Mouse (Mus musculus) stomach, embryonic 16.5 days (tissue): Measurements from ENCODE around the gene Med22. TPM values are rescaled to one million over a fixed set of nuclear protein-coding genes. Genes with fewer than 3 reads are reported as not detected.
A peak's percentile ranks its signal among the peaks of the same experiment; 100 is the strongest.

Experiments used
- ATAC-seq: fragments of 200-750 bp; cut with Nextera tagmentation; 2 replicates; pipeline ENCODE4 v1.8.0; 2017; ENCODE audit warnings: moderate number of reproducible peaks, moderate TSS enrichment; ENCODE audit not compliant: insufficient read depth, low FRiP score
- H3K27ac ChIP-seq: fragments of 300-500 bp; sonication (generic); 2 replicates; pipeline ENCODE4 v1.5.1; 2014; ENCODE audit warnings: low read length
- H3K27me3 ChIP-seq: fragments of 300-500 bp; sonication (generic); 2 replicates; pipeline ENCODE4 v1.6.1; 2014; ENCODE audit warnings: low read length, control low read depth, mixed read lengths; ENCODE audit not compliant: control insufficient read depth, insufficient read depth
- H3K36me3 ChIP-seq: fragments of 300-500 bp; sonication (generic); 2 replicates; pipeline ENCODE4 v1.6.1; 2014; ENCODE audit warnings: low read length; ENCODE audit not compliant: control insufficient read depth, insufficient read depth
- H3K4me1 ChIP-seq: fragments of 300-500 bp; sonication (generic); 2 replicates; pipeline ENCODE4 v1.6.1; 2014; ENCODE audit warnings: low read length, control low read depth, mixed read lengths; ENCODE audit not compliant: control insufficient read depth, insufficient read depth
- H3K4me2 ChIP-seq: fragments of 300-500 bp; sonication (generic); 2 replicates; pipeline ENCODE4 v1.6.1; 2014; ENCODE audit warnings: low read depth, low read length, mixed read lengths
- H3K4me3 ChIP-seq: fragments of 300-500 bp; sonication (generic); replicated peaks from 2 replicates; pipeline ENCODE4 v1.5.1; 2014; ENCODE audit warnings: mild to moderate bottlenecking, low read length
- H3K9ac ChIP-seq: fragments of 300-500 bp; sonication (generic); 2 replicates; pipeline ENCODE4 v1.6.1; 2014; ENCODE audit warnings: low read length
- H3K9me3 ChIP-seq: fragments of 300-500 bp; sonication (generic); replicated peaks from 2 replicates; pipeline ENCODE4 v1.6.1; 2016; ENCODE audit warnings: low read length, control low read depth; ENCODE audit not compliant: control insufficient read depth
- WGBS: fragments of 180-500 bp; shearing (Covaris S2); extraction: QIAGEN DNeasy Blood & Tissue Kit; methylation state at CpG from one replicate; pipeline ENCODE4 v1.1.7; 2014; 5-methylcytosine and 5-hydroxymethylcytosine counted together
- polyA plus RNA-seq: library from polyadenylated mRNA; unstranded; fragments of >200 nt; fragmentation: Nextera tagmentation; extraction: Ambion mirVana; gene quantifications from 2 replicates; pipeline ENCODE4 v1.2.1, GENCODE M21; 2015

The Med22 gene
- 43.0 and 46.6 TPM in 2 replicates for polyA plus RNA-seq

DNA sequence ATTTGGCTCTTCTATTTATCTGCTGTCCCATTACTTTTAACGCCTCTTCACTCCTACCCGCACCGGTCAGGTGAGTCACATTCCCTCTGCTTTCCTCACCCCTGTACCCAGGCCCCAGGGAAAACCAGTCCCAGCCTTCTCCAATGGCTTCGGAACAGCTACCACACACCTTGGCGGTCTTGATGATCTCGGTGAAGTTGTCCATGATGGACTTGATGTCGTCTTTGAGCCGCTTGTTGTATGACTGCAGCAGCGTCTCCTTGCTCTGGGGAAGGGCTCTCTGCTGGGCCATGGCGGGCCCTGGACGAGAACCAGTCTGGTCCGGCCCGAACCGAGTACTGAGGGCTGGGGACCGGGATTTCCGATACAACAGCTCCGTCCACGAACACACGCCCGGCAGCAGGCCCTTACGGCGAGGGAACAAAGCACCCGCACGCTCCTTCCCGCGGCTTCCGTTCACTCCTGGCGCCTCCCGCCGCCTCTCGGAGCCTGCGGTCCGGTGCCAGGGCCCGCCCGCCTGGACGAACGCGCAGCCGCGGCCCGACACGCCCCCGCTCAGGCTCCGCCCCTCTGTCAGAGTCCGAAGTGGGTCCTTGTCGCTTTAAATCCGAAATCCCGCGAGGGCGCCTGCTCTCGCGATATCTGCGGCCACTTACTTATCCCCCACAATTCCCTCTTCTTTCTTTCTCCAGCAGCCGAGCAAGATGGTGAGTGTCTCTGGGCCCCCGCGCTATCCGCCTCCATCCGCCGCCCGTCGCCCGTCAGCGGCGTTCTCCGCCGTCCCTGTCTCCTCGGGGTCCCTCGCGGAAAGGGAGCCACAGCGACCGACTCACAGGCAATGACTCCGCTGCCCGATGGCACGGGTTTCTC lies at the start of gene Med22, which contains the start of gene Rpl7a:
Gene Med22 (minus strand): TSS at position 554 of the 870 bp plus-strand sequence.
Gene Rpl7a (plus strand): TSS at position 641 of the 870 bp plus-strand sequence.
- peak; percentile 95 for ATAC-seq
- Histone ChIP-seq H3K4me1 (peaks cover 27% of the 10 kb centered on the region), H3K36me3 (peaks cover 30% of the 10 kb centered on the region), H3K9me3 (no peaks in the 10 kb centered on the region), H3K27ac (peak within 1 kb of the TSS; percentile 91), H3K4me2 (peak within 1 kb of the TSS; percentile 100), H3K27me3 (no peaks in the 10 kb centered on the region), H3K4me3 (peak within 1 kb of the TSS; percentile 87), H3K9ac (peak within 1 kb of the TSS; percentile 80)
- WGBS: under 1% methylated on average over 74 of the region's 74 CpGs

GRCm38 (mm10) chr2:26957488-26957859 lies 47.0 kb upstream of the Med22 start:
- Histone ChIP-seq H3K9ac (no peak overlapping the region), H3K27me3 (no peaks in the 10 kb centered on the region), H3K27ac (no peak overlapping the region), H3K4me3 (no peak overlapping the region), H3K36me3 (peaks cover 22% of the 10 kb centered on the region), H3K4me2 (no peak overlapping the region), H3K9me3 (no peaks in the 10 kb centered on the region), H3K4me1 (no peaks in the 10 kb centered on the region; the same call in 1 of the 2 replicates)
- no peak; the same call in 1 of the 2 replicates for ATAC-seq
- WGBS: 71% methylated on average over 2 of the region's 2 CpGs

- Histone ChIP-seq H3K36me3 (peaks cover 22% of the 10 kb centered on the region), H3K27me3 (no peaks in the 10 kb centered on the region), H3K9ac (no peak overlapping the region), H3K4me1 (no peaks in the 10 kb centered on the region; the same call in 1 of the 2 replicates), H3K4me2 (no peak overlapping the region), H3K9me3 (no peaks in the 10 kb centered on the region), H3K4me3 (no peak overlapping the region), H3K27ac (no peak overlapping the region)
- ATAC-seq: peak; percentile 52; the same call in 1 of the 2 replicates
- 86% methylated on average over 12 of the region's 12 CpGs for WGBS
Measured at GRCm38 (mm10) chr2:26956811-26957487, 46.5 kb upstream of the Med22 start.

GRCm38 (mm10) chr2:26954735-26955395 lies 44.4 kb upstream of the Med22 start:
- Histone ChIP-seq H3K4me1 (no peaks in the 10 kb centered on the region), H3K9ac (no peak overlapping the region), H3K4me3 (no peak overlapping the region), H3K4me2 (no peak overlapping the region), H3K36me3 (peaks cover 16% of the 10 kb centered on the region), H3K9me3 (no peaks in the 10 kb centered on the region), H3K27ac (no peak overlapping the region), H3K27me3 (no peaks in the 10 kb centered on the region)
- no peak for ATAC-seq
- WGBS: 92% methylated on average over 2 of the region's 2 CpGs

GRCm38 (mm10) chr2:26952866-26953265 lies 42.4 kb upstream of the Med22 start:
- H3K36me3 ChIP-seq: peaks cover 11% of the 10 kb centered on the region
- no peak for ATAC-seq

DNA sequence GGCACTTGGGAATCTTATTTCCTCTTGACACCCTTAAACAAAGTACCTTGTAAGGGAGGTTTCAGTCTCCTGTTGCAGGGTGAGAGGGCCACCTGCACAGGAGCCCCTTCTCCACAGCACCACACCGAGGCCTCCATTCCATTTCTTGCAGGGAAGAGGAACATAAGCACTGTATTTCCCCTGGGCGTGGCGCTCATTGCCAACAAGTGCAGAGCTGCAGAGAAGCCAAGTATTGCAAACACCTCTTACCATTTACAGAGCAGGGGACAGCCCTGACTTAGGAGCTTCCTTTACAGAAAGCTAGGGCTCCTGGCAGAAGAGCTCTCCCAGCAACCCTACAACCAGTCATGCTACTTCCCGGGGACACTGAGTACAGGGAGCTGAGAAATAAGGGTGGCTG lies 41.7 kb upstream of the Med22 start:
- Histone ChIP-seq H3K9ac (no peak overlapping the region), H3K27ac (no peak overlapping the region), H3K4me1 (no peaks in the 10 kb centered on the region), H3K9me3 (no peaks in the 10 kb centered on the region), H3K4me3 (no peak overlapping the region), H3K27me3 (no peaks in the 10 kb centered on the region), H3K36me3 (peaks cover 7% of the 10 kb centered on the region; the same call in 1 of the 2 replicates), H3K4me2 (no peak overlapping the region)
- ATAC-seq: no peak
- 93% methylated on average over 4 of the region's 4 CpGs for WGBS

More at GRCm38 (mm10) chr2:26952866-26953265, 42.4 kb upstream of the Med22 start:
- H3K27ac ChIP-seq: no peak overlapping the region
- no peaks in the 10 kb centered on the region for H3K4me1 ChIP-seq
- no peak overlapping the region for H3K9ac ChIP-seq
- no peaks in the 10 kb centered on the region for H3K27me3 ChIP-seq
- H3K9me3 ChIP-seq: no peaks in the 10 kb centered on the region
- 87% methylated on average over 8 of the region's 8 CpGs for WGBS
- no peak overlapping the region for H3K4me2 ChIP-seq
- H3K4me3 ChIP-seq: no peak overlapping the region

- Histone ChIP-seq H3K27ac (no peak overlapping the region), H3K4me1 (no peaks in the 10 kb centered on the region), H3K9me3 (no peaks in the 10 kb centered on the region), H3K36me3 (peaks cover 7% of the 10 kb centered on the region; the same call in 1 of the 2 replicates), H3K27me3 (no peaks in the 10 kb centered on the region), H3K9ac (no peak overlapping the region), H3K4me3 (no peak overlapping the region), H3K4me2 (no peak overlapping the region)
- WGBS: 83% methylated on average over 8 of the region's 8 CpGs
- no peak; the same call in 1 of the 2 replicates for ATAC-seq
Measured at GRCm38 (mm10) chr2:26951346-26951905, 40.9 kb upstream of the Med22 start.

DNA sequence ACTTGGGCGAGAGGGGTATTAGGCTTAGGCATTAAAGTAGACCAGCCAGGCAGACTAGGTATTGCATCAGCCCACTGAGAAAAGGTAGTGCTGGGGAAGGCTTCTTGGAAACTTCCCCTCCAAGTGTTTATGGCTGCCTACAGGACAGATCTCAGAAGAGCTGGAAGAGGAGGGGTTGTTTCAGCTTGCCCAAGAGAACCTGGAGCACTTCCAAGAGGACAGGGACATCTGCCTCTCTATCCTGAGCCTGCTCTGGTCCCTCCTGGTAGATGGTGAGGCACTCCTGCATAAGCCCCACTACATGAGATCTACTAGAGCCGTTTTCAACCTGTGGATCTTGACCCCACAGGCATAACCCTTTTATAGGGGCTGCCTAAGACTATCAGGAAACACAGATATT lies 39.9 kb upstream of the Med22 start:
- ATAC-seq: no peak
- Histone ChIP-seq H3K4me1 (no peaks in the 10 kb centered on the region), H3K9ac (no peak overlapping the region), H3K9me3 (no peaks in the 10 kb centered on the region), H3K27me3 (no peaks in the 10 kb centered on the region), H3K27ac (no peak overlapping the region), H3K4me3 (no peak overlapping the region), H3K4me2 (no peak overlapping the region), H3K36me3 (peaks cover 3% of the 10 kb centered on the region; the same call in 1 of the 2 replicates)
- WGBS: 77% methylated on average over 2 of the region's 2 CpGs
